Mouse (Mus musculus) embryo, embryonic 10 days (tissue): ENCODE data around the gene Dpp6.

ENCODE experiments used
- DNase-seq: peaks from one replicate; pipeline ENCODE4 v3.0.0-alpha.2; 2015; ENCODE audit warnings: low spot score

The Dpp6 gene

GRCm38 (mm10) chr5:27767948-27768347 is 950.9 kb downstream of the Dpp6 start:
- DNase-seq, result peak; percentile 14
